Mouse (Mus musculus): Measurements from ENCODE around the gene Bcl2a1b.
"Not testable (repeated sequence)": the region's sequence is repeated elsewhere in the genome, so short reads cannot be mapped to it uniquely, and the experiment has no call there.

The Bcl2a1b gene

GRCm38 (mm10) chr9:89198969-89199416, at the start of gene Bcl2a1b, which contains the start of gene Gm29094:
Gene Bcl2a1b (plus strand): TSS chr9:89199209.
Gene Gm29094 (plus strand): TSS chr9:89199379.
- not testable (repeated sequence) for DNase-seq (ENCODE audit: low read depth, low spot score)

- not testable (repeated sequence) for DNase-seq (ENCODE audit: low read depth, low spot score)
These were observed 26.5 kb upstream of the Bcl2a1b start for GRCm38 (mm10) chr9:89172539-89172938.

- DNase-seq (ENCODE audit: low read depth, low spot score) = peak; percentile 3
These were observed 20.2 kb upstream of the Bcl2a1b start for GRCm38 (mm10) chr9:89178833-89179232.

GRCm38 (mm10) chr9:89179469-89179868, 19.5 kb upstream of the Bcl2a1b start:
- not testable (repeated sequence) for DNase-seq (ENCODE audit: low read depth, low spot score)

- DNase-seq (ENCODE audit: low read depth, low spot score) = not testable (repeated sequence)
These were observed 12.0 kb upstream of the Bcl2a1b start for GRCm38 (mm10) chr9:89187006-89187405.

- DNase-seq (ENCODE audit: low read depth, low spot score) = not testable (repeated sequence)
These were observed 3.5 kb upstream of the Bcl2a1b start for GRCm38 (mm10) chr9:89195483-89195882.

GRCm38 (mm10) chr9:89197509-89197908, 1.5 kb upstream of the Bcl2a1b start:
- DNase-seq (ENCODE audit: low read depth, low spot score) = not testable (repeated sequence)

- DNase-seq (ENCODE audit: low read depth, low spot score) = not testable (repeated sequence)
These were observed 660 bp upstream of the Bcl2a1b start for GRCm38 (mm10) chr9:89198349-89198748.

GRCm38 (mm10) chr9:89202256-89202655, 3.2 kb downstream of the Bcl2a1b start:
- DNase-seq (ENCODE audit: low read depth, low spot score) = not testable (repeated sequence)

- DNase-seq (ENCODE audit: low read depth, low spot score) = not testable (repeated sequence)
These were observed 9.9 kb downstream of the Bcl2a1b start for GRCm38 (mm10) chr9:89208939-89209338.

- DNase-seq (ENCODE audit: low read depth, low spot score) = peak; percentile 3
These were observed 11.5 kb downstream of the Bcl2a1b start, which contains the start of gene Mthfs for GRCm38 (mm10) chr9:89210353-89211064. Gene Mthfs (plus strand): TSS chr9:89210676.

- not testable (repeated sequence) for DNase-seq (ENCODE audit: low read depth, low spot score)
These were observed 12.3 kb downstream of the Bcl2a1b start for GRCm38 (mm10) chr9:89211065-89211858.

GRCm38 (mm10) chr9:89212428-89212827, 13.4 kb downstream of the Bcl2a1b start:
- not testable (repeated sequence) for DNase-seq (ENCODE audit: low read depth, low spot score)

- not testable (repeated sequence) for DNase-seq (ENCODE audit: low read depth, low spot score)
These were observed 19.2 kb downstream of the Bcl2a1b start for GRCm38 (mm10) chr9:89218174-89218573.

GRCm38 (mm10) chr9:89219668-89220067, 20.7 kb downstream of the Bcl2a1b start:
- not testable (repeated sequence) for DNase-seq (ENCODE audit: low read depth, low spot score)

- not testable (repeated sequence) for DNase-seq (ENCODE audit: low read depth, low spot score)
These were observed 21.8 kb downstream of the Bcl2a1b start for GRCm38 (mm10) chr9:89220704-89221287.

GRCm38 (mm10) chr9:89226071-89226470, 27.1 kb downstream of the Bcl2a1b start:
- DNase-seq (ENCODE audit: low read depth, low spot score) = no peak

- DNase-seq (ENCODE audit: low read depth, low spot score) = no peak
These were observed 29.1 kb downstream of the Bcl2a1b start for GRCm38 (mm10) chr9:89228122-89228521.

GRCm38 (mm10) chr9:89230897-89231497, 32.0 kb downstream of the Bcl2a1b start:
- not testable (repeated sequence) for DNase-seq (ENCODE audit: low read depth, low spot score)

GRCm38 (mm10) chr9:89237131-89237530, 38.1 kb downstream of the Bcl2a1b start:
- DNase-seq (ENCODE audit: low read depth, low spot score) = not testable (repeated sequence)

GRCm38 (mm10) chr9:89238976-89239505, 40.0 kb downstream of the Bcl2a1b start:
- DNase-seq (ENCODE audit: low read depth, low spot score) = not testable (repeated sequence)

Measured in mesoderm, embryonic 11.5 days (tissue).